Mouse (Mus musculus) adrenal gland, postnatal 36 days (tissue): ENCODE results near the gene Gm49380. TPM values are rescaled to one million over a fixed set of nuclear protein-coding genes. Genes with fewer than 3 reads are reported as not detected.

Source experiments
- DNase-seq, 2 experiments: peaks; one replicate each; pipeline ENCODE4 v3.0.0; 2021; ENCODE audit warnings: mixed read lengths in 1 of 2
- total RNA-seq, 2 experiments: library from RNA; stranded (reverse); gene quantifications; 2 replicates each; pipeline ENCODE4 v1.2.3; 2021

Gene Gm49380
- total RNA-seq, 2 experiments from 2014 or later: 0.70 to 0.76 TPM

DNA sequence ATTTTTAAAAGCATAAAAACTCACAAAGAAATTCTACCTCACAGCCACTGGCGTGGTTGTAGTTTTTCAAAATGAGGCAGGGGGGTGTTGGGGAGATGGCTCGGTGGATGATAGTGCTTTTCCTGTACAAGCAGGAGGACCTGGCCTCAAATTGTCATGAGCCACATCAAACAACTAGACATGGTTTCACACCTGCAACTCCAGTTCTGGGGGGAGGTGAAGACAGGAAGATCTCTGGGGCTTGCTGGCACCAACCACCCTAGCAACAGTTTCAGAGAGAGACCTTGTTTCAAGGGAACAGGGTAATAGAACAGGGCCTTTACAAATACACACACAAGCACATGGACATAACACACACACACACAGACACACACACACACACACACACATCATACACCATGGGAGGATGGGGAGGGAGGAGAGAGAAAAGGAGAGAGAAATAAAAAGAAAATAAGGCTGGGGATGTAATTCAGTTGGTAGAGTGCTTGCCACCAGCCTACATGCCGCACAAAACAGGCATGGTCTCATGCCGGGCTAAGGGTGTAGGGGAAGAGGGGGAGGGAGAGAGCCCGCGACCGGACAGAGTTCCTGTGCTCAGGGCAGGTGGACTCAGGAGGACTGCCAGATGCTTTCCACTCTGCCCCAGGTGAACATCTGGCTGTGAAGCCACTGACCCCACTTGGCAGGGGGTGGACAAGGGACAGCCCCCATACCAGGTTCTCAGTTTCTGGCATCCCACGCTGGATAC is 91.0 kb downstream of the Gm49380 start:
- DNase-seq: no peak

GRCm38 (mm10) chr9:44020001-44020400 is 93.3 kb downstream of the Gm49380 start:
- DNase-seq: no peak

DNA sequence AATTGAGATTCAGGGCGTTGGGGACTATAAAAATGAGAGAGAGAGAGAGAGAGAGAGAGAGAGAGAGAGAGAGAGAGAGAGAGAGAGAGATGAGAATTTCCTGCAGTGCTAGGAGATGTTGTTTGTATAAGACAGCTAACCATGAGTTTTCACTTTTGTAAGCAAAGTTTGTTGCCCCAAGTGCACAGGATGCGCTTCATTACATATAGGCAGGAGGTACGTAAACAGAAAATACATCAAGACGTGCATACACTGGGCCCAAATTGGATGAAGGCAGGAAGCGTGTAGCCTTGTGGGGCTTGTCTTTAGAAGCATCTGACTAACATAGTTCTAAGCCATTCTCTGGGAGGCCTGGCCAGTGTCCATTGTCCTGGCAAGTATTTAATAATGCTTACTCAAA is 95.5 kb downstream of the Gm49380 start:
- DNase-seq: no peak

Other genes with a start within 250 kb of the Gm49380 start
- gene Thy1, start 70.1 kb downstream of the Gm49380 start, total RNA-seq: 10 to 100 TPM; 26.4 to 32.7 TPM
- gene Usp2, start 46.5 kb downstream of the Gm49380 start, total RNA-seq: 10 to 100 TPM; 47.3 to 75.2 TPM
- gene Mfrp, start 11.8 kb downstream of the Gm49380 start, total RNA-seq: under 1 TPM in 1 of 2 experiments, not detected in 1; 0.10 TPM
- gene C1qtnf5, start 6.3 kb downstream of the Gm49380 start, total RNA-seq: 10 to 100 TPM; 13.0 to 20.4 TPM
- gene Rnf26, start within 50 bp of the Gm49380 start, total RNA-seq: 10 to 100 TPM; 28.0 to 32.7 TPM
- gene Mcam, start 21.0 kb upstream of the Gm49380 start, total RNA-seq: 10 to 100 TPM; 30.7 to 73.7 TPM
- 10 to 100 TPM; 28.9 to 40.5 TPM for gene Cbl, start 120.5 kb upstream of the Gm49380 start, total RNA-seq
- 1 to 10 TPM; 2.3 to 3.3 TPM for gene Ccdc153, start 127.2 kb upstream of the Gm49380 start, total RNA-seq
- not detected for gene Pdzd3, start 138.0 kb upstream of the Gm49380 start, total RNA-seq
- 10 to 100 TPM; 14.9 to 32.2 TPM for gene Nlrx1, start 155.1 kb upstream of the Gm49380 start, total RNA-seq
- gene Abcg4, start 175.1 kb upstream of the Gm49380 start, total RNA-seq: 10 to 100 TPM; 28.2 to 32.6 TPM
- gene Hinfp, start 192.2 kb upstream of the Gm49380 start, total RNA-seq: 10 to 100 TPM; 18.9 to 24.4 TPM
- 10 to 100 TPM; 37.6 to 50.6 TPM for gene C2cd2l, start 206.8 kb upstream of the Gm49380 start, total RNA-seq
- 10 to 100 TPM; 25.3 to 32.7 TPM for gene Dpagt1, start 212.5 kb upstream of the Gm49380 start, total RNA-seq
- gene H2afx, start 221.2 kb upstream of the Gm49380 start, total RNA-seq: 10 to 100 TPM; 41.3 to 47.7 TPM
- gene Hmbs, start 230.7 kb upstream of the Gm49380 start, total RNA-seq: 10 to 100 TPM; 61.8 to 98.3 TPM
- 10 to 100 TPM; 53.0 to 72.7 TPM for gene Vps11, start 248.2 kb upstream of the Gm49380 start, total RNA-seq